In genomic region chr15:59908300-59908699, GRCm38 (mm10) we compare ENCODE assay signal across 31 mouse cellular contexts.
DNase-seq lines count a peak whose midpoint lies in the region; ATAC-seq and TF ChIP-seq lines count a peak whose summit lies in the region.
"Had no signal": no experiment of that assay in that cellular context is flagged by ENCODE, and none has a peak within 500 bp of the region (broad histone marks: within the 10 kb centered on the region; RNA-seq: fewer than 3 reads in every experiment).

No protein-coding gene starts in this region.

- 62% methylated on average over 2 of the region's 2 CpGs for WGBS in forebrain, embryonic 16.5 days
- WGBS in forebrain, embryonic 12.5 days: 75% methylated on average over 2 of the region's 2 CpGs
- WGBS in midbrain, embryonic 13.5 days: 79% methylated on average over 2 of the region's 2 CpGs
- WGBS in midbrain, embryonic 10.5 days: 77% methylated on average over 2 of the region's 2 CpGs

- H3K36me3 ChIP-seq in forebrain, embryonic 16.5 days (ENCODE audit: control insufficient read depth, insufficient read depth): no peaks in the 10 kb centered on the region
- no peaks in the 10 kb centered on the region for H3K36me3 ChIP-seq in forebrain, embryonic 12.5 days (replicated peaks)
- H3K36me3 ChIP-seq in midbrain, embryonic 13.5 days: no peaks in the 10 kb centered on the region
- H3K36me3 ChIP-seq in midbrain, embryonic 10.5 days: no peaks in the 10 kb centered on the region
- H3K36me3 ChIP-seq: embryonic facial prominence, embryonic 10.5 days; embryonic facial prominence, embryonic 13.5 days; forebrain, embryonic 10.5 days; heart, embryonic 12.5 days; heart, embryonic 15.5 days; hindbrain, embryonic 10.5 days; hindbrain, embryonic 13.5 days had no signal

- no peak for DNase-seq in midbrain, embryonic 10.5 days (ENCODE audit: low spot score)
- DNase-seq in 3T3-L1 (ENCODE audit: low read depth, low spot score) (peak; percentile 5), adipocyte (ENCODE audit: low spot score) (no peak)
- DNase-seq in brain, embryonic 14.5 days (ENCODE audit: low read depth): peak; percentile 52
- DNase-seq in gastrocnemius, postnatal 4 days (ENCODE audit: low spot score in 2 of 2): no peak
- DNase-seq: adrenal gland, postnatal 10 days; adrenal gland, postnatal 36 days; B cell, adult 2 months; cerebellum, adult 11 months; cerebellum, adult 2 months; cerebellum, adult 9-11 months; cerebellum, postnatal 36 days; embryo, embryonic 11 days; gastrocnemius, postnatal 25 days; heart, postnatal 10 days; heart, postnatal 36 days had no signal

- H3K4me3 ChIP-seq in forebrain, embryonic 16.5 days (replicated peaks; ENCODE audit: low read length): no peak overlapping the region
- no peak overlapping the region for H3K4me3 ChIP-seq in forebrain, embryonic 12.5 days (replicated peaks)
- H3K4me3 ChIP-seq in midbrain, embryonic 13.5 days (replicated peaks): no peak overlapping the region
- H3K4me3 ChIP-seq in midbrain, embryonic 10.5 days: no peak overlapping the region
- H3K4me3 ChIP-seq: embryonic facial prominence, embryonic 10.5 days; embryonic facial prominence, embryonic 13.5 days; forebrain, embryonic 10.5 days; heart, embryonic 12.5 days; heart, embryonic 15.5 days; hindbrain, embryonic 10.5 days; hindbrain, embryonic 13.5 days had no signal

- TF ChIP-seq POLR2A in brain, embryonic 14.5 days (IDR thresholded peaks at IDR 0.05; ENCODE audit: borderline replicate concordance, extremely low read depth, insufficient read depth, insufficient read length, poor library complexity, severe bottlenecking): no peak

- 0 out of 2 replicates have a peak, but pooled peaks have one; percentile 31 for ATAC-seq in forebrain, embryonic 16.5 days
- ATAC-seq in forebrain, embryonic 12.5 days (ENCODE audit: low FRiP score): no peak
- ATAC-seq in midbrain, embryonic 13.5 days: 0 out of 2 replicates have a peak, but pooled peaks have one; percentile 62
- ATAC-seq: activated CD4-positive, CD25-positive, alpha-beta regulatory T cell, adult 4 months; CD4-positive, CD25-positive, alpha-beta regulatory T cell, adult 4 months; forebrain, embryonic 14.5 days; hindbrain, embryonic 16.5 days; intestine, embryonic 16.5 days had no signal

- H3K27ac ChIP-seq in forebrain, embryonic 16.5 days (ENCODE audit: low read length): no peak overlapping the region
- no peak overlapping the region for H3K27ac ChIP-seq in forebrain, embryonic 12.5 days
- no peak overlapping the region for H3K27ac ChIP-seq in midbrain, embryonic 13.5 days
- no peak overlapping the region for H3K27ac ChIP-seq in midbrain, embryonic 10.5 days (replicated peaks)
- H3K27ac ChIP-seq: embryonic facial prominence, embryonic 10.5 days; embryonic facial prominence, embryonic 13.5 days; forebrain, embryonic 10.5 days; heart, embryonic 15.5 days; hindbrain, embryonic 10.5 days; hindbrain, embryonic 13.5 days had no signal

- H3K9ac ChIP-seq in forebrain, embryonic 16.5 days (replicated peaks; ENCODE audit: low read depth, low read length): no peak overlapping the region
- no peak overlapping the region for H3K9ac ChIP-seq in forebrain, embryonic 12.5 days
- H3K9ac ChIP-seq in midbrain, embryonic 13.5 days (replicated peaks): no peak overlapping the region
- H3K9ac ChIP-seq: embryonic facial prominence, embryonic 13.5 days; heart, embryonic 12.5 days; heart, embryonic 15.5 days; hindbrain, embryonic 13.5 days had no signal

- H3K4me1 ChIP-seq in forebrain, embryonic 16.5 days (replicated peaks; ENCODE audit: control insufficient read depth, insufficient read depth, low read length): no peaks in the 10 kb centered on the region
- no peaks in the 10 kb centered on the region for H3K4me1 ChIP-seq in forebrain, embryonic 12.5 days
- peaks cover 5% of the 10 kb centered on the region; the same call in 1 of the 2 replicates for H3K4me1 ChIP-seq in midbrain, embryonic 13.5 days (replicated peaks)
- H3K4me1 ChIP-seq in midbrain, embryonic 10.5 days: 0 out of 2 replicates have a peak, but pooled peaks cover 4% of the 10 kb centered on the region
- H3K4me1 ChIP-seq: heart, embryonic 12.5 days; heart, embryonic 15.5 days; hindbrain, embryonic 10.5 days; hindbrain, embryonic 13.5 days had no signal

- TF ChIP-seq CTCF in brain, embryonic 14.5 days (IDR thresholded peaks at IDR 0.05; ENCODE audit: borderline replicate concordance, extremely low read depth, insufficient read depth, insufficient read length): no peak

- no peaks in the 10 kb centered on the region for H3K9me3 ChIP-seq in forebrain, embryonic 16.5 days (ENCODE audit: control insufficient read depth, low read length)
- no peaks in the 10 kb centered on the region for H3K9me3 ChIP-seq in forebrain, embryonic 12.5 days
- H3K9me3 ChIP-seq in midbrain, embryonic 13.5 days: no peaks in the 10 kb centered on the region
- no peaks in the 10 kb centered on the region for H3K9me3 ChIP-seq in midbrain, embryonic 10.5 days (replicated peaks)
- H3K9me3 ChIP-seq: embryonic facial prominence, embryonic 10.5 days; embryonic facial prominence, embryonic 13.5 days; forebrain, embryonic 10.5 days; heart, embryonic 12.5 days; heart, embryonic 15.5 days; hindbrain, embryonic 10.5 days; hindbrain, embryonic 13.5 days had no signal

- H3K27me3 ChIP-seq in forebrain, embryonic 16.5 days (replicated peaks; ENCODE audit: control insufficient read depth, insufficient read depth, low read length): no peaks in the 10 kb centered on the region
- no peaks in the 10 kb centered on the region for H3K27me3 ChIP-seq in forebrain, embryonic 12.5 days
- no peaks in the 10 kb centered on the region for H3K27me3 ChIP-seq in midbrain, embryonic 13.5 days
- no peaks in the 10 kb centered on the region for H3K27me3 ChIP-seq in midbrain, embryonic 10.5 days (ENCODE audit: low read depth, poor library complexity, severe bottlenecking)
- H3K27me3 ChIP-seq: embryonic facial prominence, embryonic 13.5 days; heart, embryonic 12.5 days; heart, embryonic 15.5 days; hindbrain, embryonic 13.5 days had no signal

- no peak overlapping the region for H3K4me2 ChIP-seq in forebrain, embryonic 16.5 days (ENCODE audit: low read length)
- H3K4me2 ChIP-seq in forebrain, embryonic 12.5 days: no peak overlapping the region
- H3K4me2 ChIP-seq in midbrain, embryonic 13.5 days (replicated peaks): no peak overlapping the region
- H3K4me2 ChIP-seq: embryonic facial prominence, embryonic 13.5 days; heart, embryonic 12.5 days; heart, embryonic 15.5 days; hindbrain, embryonic 13.5 days had no signal

Comparison
In these comparisons a context has a peak if more than half of its experiments do, and no peak if none do; other contexts are left out.
1. DNase-seq: peak in 3T3-L1 (single experiment) and brain, embryonic 14.5 days (single experiment); none in midbrain, embryonic 10.5 days (single experiment), adipocyte (single experiment) and gastrocnemius, postnatal 4 days (0 of 2).